Comparison of ENCODE assay signal across 18 mouse cellular contexts in genomic region chr12:30069321-30069720, GRCm38 (mm10).
DNase-seq lines count a peak whose midpoint lies in the region; ATAC-seq lines count a peak whose summit lies in the region.
"Had no signal": no experiment of that assay in that cellular context is flagged by ENCODE, and none has a peak within 500 bp of the region (broad histone marks: within the 10 kb centered on the region; RNA-seq: fewer than 3 reads in every experiment).

No protein-coding gene starts in this region.

- DNase-seq in heart, adult 11 months, result peak; percentile 68
- DNase-seq in heart, postnatal 25 days (ENCODE audit: low spot score), result no peak
- peak; percentile 24 for DNase-seq in kidney, adult 9 months
- DNase-seq in kidney, postnatal 14 days, result peak; percentile 70
- no peak for DNase-seq in thymus, postnatal 14 days
- DNase-seq: cerebellum, adult 2 months; cerebellum, postnatal 36 days; gastrocnemius, adult 2 months; lung, adult 18-20 months; lung, postnatal 10 days; right cerebral cortex, postnatal 4 days; thymus, adult 18-20 months had no signal

- intact Hi-C loops in heart, postnatal 25 days (cut with DNase I), result no loop called here

- ATAC-seq in megakaryocyte progenitor cell, adult 5-6 weeks (replicated peaks; ENCODE audit: poor library complexity), result no peak
- ATAC-seq in cerebellum, adult (ENCODE audit: insufficient number of reproducible peaks, low FRiP score, low TSS enrichment), result no peak
- ATAC-seq: CD4-positive, CD25-positive, alpha-beta regulatory T cell, adult 4 months; forebrain, embryonic 13.5 days; intestine, embryonic 16.5 days; liver, embryonic 12.5 days had no signal

Comparison
In these comparisons a context has a peak if more than half of its experiments do, and no peak if none do; other contexts are left out.
1. DNase-seq: peak in heart, adult 11 months (single experiment), kidney, adult 9 months (single experiment) and kidney, postnatal 14 days (single experiment); none in heart, postnatal 25 days (single experiment) and thymus, postnatal 14 days (single experiment).